Mouse (Mus musculus) G1E (cell line): ENCODE measurements around the gene Clstn3. TPM values are rescaled to one million over a fixed set of nuclear protein-coding genes. Genes with fewer than 3 reads are reported as not detected.
"Not testable (repeated sequence)": the region's sequence is repeated elsewhere in the genome, so short reads cannot be mapped to it uniquely, and the experiment has no call there.

Experiments
- ATAC-seq: 2 replicates; pipeline ENCODE4 v1.8.0; 2016; ENCODE audit warnings: mild to moderate bottlenecking; ENCODE audit not compliant: insufficient number of reproducible peaks, poor library complexity, low FRiP score, severe bottlenecking; ENCODE audit errors: extremely low read depth
- DNase-seq: peaks from one replicate; pipeline ENCODE4 v3.0.0; 2012; ENCODE audit warnings: low spot score
- H3K27me3 ChIP-seq: 2 replicates; pipeline ENCODE4 v1.6.1; 2012; ENCODE audit warnings: mild to moderate bottlenecking, low read length, inconsistent platforms; ENCODE audit not compliant: insufficient read depth
- H3K36me3 ChIP-seq: replicated peaks from 2 replicates; pipeline ENCODE3; 2012; ENCODE audit warnings: mild to moderate bottlenecking, inconsistent platforms
- H3K4me1 ChIP-seq: 2 replicates; pipeline ENCODE4 v1.6.1; 2012; ENCODE audit warnings: low read depth, low read length, inconsistent platforms, mixed read lengths; ENCODE audit not compliant: insufficient read depth
- H3K4me3 ChIP-seq: 2 replicates; pipeline ENCODE4 v1.5.1; 2012; ENCODE audit warnings: low read depth, mild to moderate bottlenecking, inconsistent platforms, low read length, moderate library complexity, mixed read lengths
- H3K9me3 ChIP-seq: replicated peaks from 2 replicates; pipeline ENCODE4 v1.6.1; 2012; ENCODE audit warnings: inconsistent platforms
- CTCF ChIP-seq: IDR thresholded peaks from 2 replicates; pipeline ENCODE4 v1.5.1; 2012; ENCODE audit warnings: low read depth, low read length, inconsistent platforms, mixed read lengths
- GATA1 ChIP-seq: IDR thresholded peaks from 2 replicates; pipeline ENCODE4 v1.6.1; 2012; ENCODE audit warnings: borderline replicate concordance, low read length, inconsistent platforms, mixed read lengths
- GATA2 ChIP-seq: IDR thresholded peaks from 2 replicates; pipeline ENCODE4 v1.6.1; 2012; ENCODE audit warnings: low read depth, low read length, inconsistent platforms, borderline replicate concordance
- POLR2AphosphoS5 ChIP-seq: IDR thresholded peaks from 2 replicates; pipeline ENCODE4 v1.6.1; 2012; ENCODE audit warnings: low read depth, low read length, inconsistent platforms; ENCODE audit not compliant: insufficient replicate concordance
- TAL1 ChIP-seq: conservative IDR thresholded peaks from 2 replicates; pipeline ENCODE4 v1.6.1; 2012; ENCODE audit warnings: low read depth, low read length, inconsistent platforms, mixed read lengths
- polyA plus RNA-seq: library from polyadenylated mRNA; stranded (reverse); fragments of >175 nt; gene quantifications from 2 replicates; pipeline ENCODE4 v1.2.3, GENCODE M21; 2012
- total RNA-seq, 2 experiments: library from RNA; stranded (forward) in 1 of 2; stranded (reverse) in 1 of 2; fragments of 200-1000 nt in 1 of 2; fragments of >200 nt in 1 of 2; fragmentation: Nextera tagmentation in 1 of 2; gene quantifications; 2 replicates each; pipeline ENCODE4 v1.2.3; 2014 to 2017

Gene Clstn3
- total and polyA plus RNA-seq, 3 experiments = 4.2 to 11.5 (median 4.6) TPM

- ATAC-seq (peak; percentile 60), DNase-seq (peak; percentile 67)
- TF ChIP-seq CTCF = peak; percentile 81
- no peak for TF ChIP-seq GATA1
- TF ChIP-seq GATA2 = no peak
- no peaks in the 10 kb centered on the region for H3K36me3 ChIP-seq
- H3K9me3 ChIP-seq = no peaks in the 10 kb centered on the region
- peaks cover 6% of the 10 kb centered on the region for H3K27me3 ChIP-seq
- H3K4me1 ChIP-seq = peaks cover 12% of the 10 kb centered on the region
- no peak within 1 kb of the TSS for H3K4me3 ChIP-seq
Measured at GRCm38 (mm10) chr6:124492842-124493561, 28.4 kb upstream of the Clstn3 start, which contains the start of gene C1rl. C1rl (plus strand) TSS chr6:124493113.

GRCm38 (mm10) chr6:124491427-124491826, 26.8 kb upstream of the Clstn3 start:
- Histone ChIP-seq H3K36me3 (no peaks in the 10 kb centered on the region), H3K4me1 (peaks cover 12% of the 10 kb centered on the region), H3K27me3 (peaks cover 6% of the 10 kb centered on the region), H3K4me3 (peak overlapping the region; percentile 20; the same call in 1 of the 2 replicates), H3K9me3 (no peaks in the 10 kb centered on the region)
- ATAC-seq (no peak), DNase-seq (no peak)
- TF ChIP-seq POLR2AphosphoS5 (no peak), CTCF (0 out of 2 replicates have a peak, but pooled peaks have one; percentile 2), GATA2 (no peak)

- peaks cover 12% of the 10 kb centered on the region for H3K4me1 ChIP-seq
- TF ChIP-seq GATA2 = no peak
- no peak for TF ChIP-seq CTCF
- TF ChIP-seq GATA1 = no peak
- no peak for TF ChIP-seq POLR2AphosphoS5
- no peak for TF ChIP-seq TAL1
- DNase-seq = no peak
- no peaks in the 10 kb centered on the region for H3K9me3 ChIP-seq
- no peak for ATAC-seq
- peaks cover 6% of the 10 kb centered on the region for H3K27me3 ChIP-seq
- no peak overlapping the region for H3K4me3 ChIP-seq
- H3K36me3 ChIP-seq = no peaks in the 10 kb centered on the region
Measured at GRCm38 (mm10) chr6:124488952-124489351, 24.4 kb upstream of the Clstn3 start.

GRCm38 (mm10) chr6:124487509-124487908, 22.9 kb upstream of the Clstn3 start:
- DNase-seq (no peak), ATAC-seq (no peak)
- H3K4me1 ChIP-seq = peaks cover 2% of the 10 kb centered on the region
- no peaks in the 10 kb centered on the region for H3K36me3 ChIP-seq
- no peak for TF ChIP-seq TAL1
- TF ChIP-seq GATA2 = no peak
- TF ChIP-seq POLR2AphosphoS5 = no peak
- no peak for TF ChIP-seq GATA1
- no peak for TF ChIP-seq CTCF
- no peak overlapping the region for H3K4me3 ChIP-seq
- peaks cover 12% of the 10 kb centered on the region for H3K27me3 ChIP-seq
- H3K9me3 ChIP-seq = no peaks in the 10 kb centered on the region

- Histone ChIP-seq H3K4me3 (no peak overlapping the region), H3K4me1 (no peaks in the 10 kb centered on the region), H3K9me3 (no peaks in the 10 kb centered on the region), H3K36me3 (no peaks in the 10 kb centered on the region), H3K27me3 (peaks cover 8% of the 10 kb centered on the region; the same call in 1 of the 2 replicates)
- ATAC-seq (no peak), DNase-seq (no peak)
- TF ChIP-seq GATA2 = no peak
- no peak for TF ChIP-seq GATA1
- no peak for TF ChIP-seq CTCF
- no peak for TF ChIP-seq POLR2AphosphoS5
- TF ChIP-seq TAL1 = no peak
Measured at GRCm38 (mm10) chr6:124485414-124486144, 21.0 kb upstream of the Clstn3 start.

- Histone ChIP-seq H3K27me3 (peaks cover 8% of the 10 kb centered on the region; the same call in 1 of the 2 replicates), H3K36me3 (no peaks in the 10 kb centered on the region), H3K9me3 (no peaks in the 10 kb centered on the region), H3K4me1 (no peaks in the 10 kb centered on the region), H3K4me3 (no peak overlapping the region)
- TF ChIP-seq POLR2AphosphoS5 = no peak
- TF ChIP-seq GATA1 = no peak
- no peak for TF ChIP-seq GATA2
- TF ChIP-seq TAL1 = no peak
- TF ChIP-seq CTCF = no peak
- DNase-seq (no peak), ATAC-seq (no peak)
Measured at GRCm38 (mm10) chr6:124484851-124485250, 20.3 kb upstream of the Clstn3 start.

DNA sequence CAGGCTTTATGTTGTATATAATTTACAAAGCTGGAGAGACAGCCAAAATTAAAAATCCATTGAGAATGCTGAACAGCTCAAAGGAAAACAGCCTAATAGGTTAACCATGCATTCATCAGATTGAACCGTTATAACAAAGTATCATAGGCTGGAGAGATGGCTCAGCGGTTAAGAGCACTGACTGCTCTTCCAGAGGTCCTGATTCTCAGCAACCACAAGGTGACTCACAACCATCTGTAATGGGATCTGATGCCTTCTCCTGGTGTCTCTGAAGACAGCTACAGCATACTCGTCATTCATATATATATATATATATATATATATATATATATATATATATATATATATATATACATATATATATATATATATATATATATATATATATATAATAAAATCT, 19.2 kb upstream of the Clstn3 start:
- not testable (repeated sequence) for H3K36me3 ChIP-seq, H3K9me3 ChIP-seq, ATAC-seq, DNase-seq, H3K27me3 ChIP-seq, H3K4me3 ChIP-seq, H3K4me1 ChIP-seq
